Mouse (Mus musculus) heart, embryonic 15.5 days (tissue): Measurements from ENCODE around the gene Hhat. TPM values are rescaled to one million over a fixed set of nuclear protein-coding genes. Genes with fewer than 3 reads are reported as not detected.

Experiments used
- ATAC-seq: fragments of 200-750 bp; cut with Nextera tagmentation; replicated peaks from 2 replicates; pipeline ENCODE4 v1.8.0; 2017; ENCODE audit warnings: low read depth, moderate TSS enrichment; ENCODE audit not compliant: insufficient number of reproducible peaks, insufficient read depth, low FRiP score
- H3K27ac ChIP-seq: fragments of 300-500 bp; sonication (generic); 2 replicates; pipeline ENCODE4 v1.5.1; 2015; ENCODE audit warnings: mild to moderate bottlenecking, inconsistent platforms
- H3K27me3 ChIP-seq: fragments of 300-500 bp; sonication (generic); 2 replicates; pipeline ENCODE4 v1.6.1; 2015; ENCODE audit warnings: inconsistent platforms
- H3K36me3 ChIP-seq: fragments of 300-500 bp; sonication (generic); 2 replicates; pipeline ENCODE4 v1.6.1; 2015; ENCODE audit warnings: mild to moderate bottlenecking, inconsistent platforms
- H3K4me1 ChIP-seq: fragments of 300-500 bp; sonication (generic); replicated peaks from 2 replicates; pipeline ENCODE4 v1.6.1; 2015; ENCODE audit warnings: inconsistent platforms
- H3K4me2 ChIP-seq: fragments of 300-500 bp; sonication (generic); 2 replicates; pipeline ENCODE4 v1.6.1; 2015; ENCODE audit warnings: inconsistent platforms, mild to moderate bottlenecking, moderate library complexity
- H3K4me3 ChIP-seq: fragments of 300-500 bp; sonication (generic); 2 replicates; pipeline ENCODE4 v1.5.1; 2015; ENCODE audit warnings: mild to moderate bottlenecking, inconsistent platforms
- H3K9ac ChIP-seq: fragments of 300-500 bp; sonication (generic); 2 replicates; pipeline ENCODE4 v1.6.1; 2015; ENCODE audit warnings: mild to moderate bottlenecking, inconsistent platforms
- H3K9me3 ChIP-seq: fragments of 300-500 bp; sonication (generic); replicated peaks from 2 replicates; pipeline ENCODE4 v1.6.1; 2016; ENCODE audit warnings: inconsistent platforms
- WGBS: fragments of 180-500 bp; shearing (Covaris S2); methylation state at CpG from one replicate; pipeline ENCODE4 v1.1.7; 2015; ENCODE audit warnings: mixed read lengths; 5-methylcytosine and 5-hydroxymethylcytosine counted together
- polyA plus RNA-seq: library from polyadenylated mRNA; unstranded; fragments of >200 nt; fragmentation: Nextera tagmentation; extraction: Ambion mirVana; gene quantifications from 2 replicates; pipeline ENCODE4 v1.2.1, GENCODE M21; 2015

Hhat gene
- polyA plus RNA-seq, 1 experiment from 2014 or later: 5.5 TPM

DNA sequence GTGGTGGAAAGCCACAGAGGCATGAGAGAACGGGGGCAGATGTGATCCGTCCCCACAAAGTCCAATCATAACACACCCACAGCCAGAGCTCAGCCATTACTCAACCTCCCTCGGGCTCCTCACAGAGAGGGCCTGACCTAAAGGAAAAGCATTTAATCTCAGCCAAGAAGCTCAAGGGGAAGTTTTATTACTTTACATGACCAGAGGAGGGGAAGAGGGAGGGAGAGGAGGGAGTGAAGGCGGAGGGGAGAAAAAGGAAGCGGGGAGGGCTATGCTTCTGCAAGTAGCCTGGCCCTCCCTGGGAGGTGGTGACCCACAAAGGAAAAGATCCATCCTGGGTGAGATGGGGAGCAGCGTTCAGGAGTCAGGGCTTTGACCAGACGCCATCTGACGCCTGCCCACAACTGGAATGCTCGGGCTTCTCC lies 35.0 kb downstream of the Hhat start:
- Histone ChIP-seq H3K9ac (no peak overlapping the region), H3K4me3 (no peak overlapping the region), H3K27me3 (no peaks in the 10 kb centered on the region), H3K27ac (peak overlapping the region; percentile 65), H3K36me3 (no peaks in the 10 kb centered on the region), H3K9me3 (no peaks in the 10 kb centered on the region), H3K4me2 (no peak overlapping the region), H3K4me1 (peaks cover 10% of the 10 kb centered on the region; the same call in 1 of the 2 replicates)
- 51% methylated on average over 9 of the region's 9 CpGs for WGBS
- 0 out of 2 replicates have a peak, but pooled peaks have one; percentile 25 for ATAC-seq

DNA sequence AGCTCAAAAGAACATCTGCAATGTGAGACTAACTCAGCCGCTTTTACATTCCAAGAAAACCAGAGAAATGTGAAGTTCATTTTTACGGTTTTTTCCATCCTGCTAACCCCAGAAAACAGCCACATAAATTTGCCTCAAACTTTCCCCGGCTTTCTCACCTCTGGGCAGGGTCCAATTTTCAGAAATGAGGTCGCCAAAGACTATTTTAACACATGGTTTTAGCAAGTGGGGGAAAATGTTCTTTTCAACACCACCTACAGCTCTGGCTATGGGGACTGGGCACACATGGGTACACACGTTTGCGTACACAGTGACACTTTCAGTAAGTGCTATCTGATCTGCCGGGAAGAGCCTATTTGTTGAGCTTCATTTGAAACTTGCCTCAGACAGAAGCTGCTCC lies 40.5 kb downstream of the Hhat start:
- Histone ChIP-seq H3K27ac (no peak overlapping the region), H3K4me3 (no peak overlapping the region), H3K4me1 (peaks cover under 1% of the 10 kb centered on the region; the same call in 1 of the 2 replicates), H3K36me3 (no peaks in the 10 kb centered on the region), H3K4me2 (no peak overlapping the region), H3K9me3 (no peaks in the 10 kb centered on the region), H3K27me3 (no peaks in the 10 kb centered on the region), H3K9ac (no peak overlapping the region)
- WGBS: 67% methylated on average over 7 of the region's 7 CpGs
- no peak for ATAC-seq

DNA sequence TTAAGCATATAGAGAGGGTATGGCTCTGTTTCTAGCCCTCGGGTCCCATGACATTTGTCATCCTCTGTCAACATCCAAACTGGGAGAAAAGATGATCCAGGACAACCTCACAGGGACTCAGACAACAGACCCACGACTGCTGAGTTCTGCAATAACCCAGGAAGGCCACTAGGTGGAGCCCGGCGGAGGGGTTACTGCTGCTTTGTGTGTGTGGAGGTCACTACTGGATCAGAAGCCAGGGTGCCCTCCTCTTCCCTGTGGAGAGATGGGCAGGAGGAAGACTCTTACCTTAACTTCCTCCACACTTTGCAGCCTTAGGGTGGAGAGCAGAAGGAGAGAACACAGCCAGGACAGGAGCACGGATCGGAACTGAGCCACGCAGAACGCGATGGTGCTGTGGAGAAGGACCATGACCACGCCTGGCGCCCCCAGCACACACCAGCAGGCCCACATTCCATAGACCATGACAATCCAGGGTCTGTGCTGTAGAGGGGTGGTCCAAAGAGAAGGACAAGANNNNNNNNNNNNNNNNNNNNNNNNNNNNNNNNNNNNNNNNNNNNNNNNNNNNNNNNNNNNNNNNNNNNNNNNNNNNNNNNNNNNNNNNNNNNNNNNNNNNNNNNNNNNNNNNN lies 43.9 kb downstream of the Hhat start:
- Histone ChIP-seq H3K4me2 (no peak overlapping the region), H3K27me3 (no peaks in the 10 kb centered on the region), H3K4me3 (no peak overlapping the region), H3K4me1 (no peaks in the 10 kb centered on the region; the same call in 1 of the 2 replicates), H3K36me3 (no peaks in the 10 kb centered on the region), H3K9ac (no peak overlapping the region), H3K9me3 (no peaks in the 10 kb centered on the region), H3K27ac (no peak overlapping the region)
- no peak for ATAC-seq
- 50% methylated on average over 11 of the region's 11 CpGs for WGBS

DNA sequence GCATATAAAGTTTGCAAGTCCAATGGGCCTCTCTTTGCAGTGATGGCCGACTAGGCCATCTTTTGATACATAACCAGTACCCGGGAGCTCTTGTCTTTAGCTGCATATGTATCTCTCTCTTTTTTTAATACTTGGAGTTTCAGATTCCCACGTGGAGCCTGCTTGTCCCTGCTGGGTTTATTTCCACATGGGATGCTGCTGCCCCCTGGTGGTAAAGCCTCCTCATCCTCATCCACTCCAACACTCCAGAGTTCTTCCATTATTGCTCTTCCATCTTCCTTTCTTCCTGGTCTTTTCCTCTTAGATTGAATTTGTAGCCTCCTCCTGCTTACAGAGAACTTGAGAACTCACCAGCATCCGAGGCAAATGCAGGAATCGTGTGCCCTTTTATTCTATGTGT lies 48.9 kb downstream of the Hhat start:
- no peak for ATAC-seq
- Histone ChIP-seq H3K27ac (no peak overlapping the region), H3K4me2 (no peak overlapping the region), H3K4me3 (no peak overlapping the region), H3K4me1 (no peaks in the 10 kb centered on the region; the same call in 1 of the 2 replicates), H3K27me3 (no peaks in the 10 kb centered on the region), H3K36me3 (no peaks in the 10 kb centered on the region), H3K9ac (no peak overlapping the region), H3K9me3 (no peaks in the 10 kb centered on the region)
- WGBS: 33% methylated on average over 5 of the region's 5 CpGs

DNA sequence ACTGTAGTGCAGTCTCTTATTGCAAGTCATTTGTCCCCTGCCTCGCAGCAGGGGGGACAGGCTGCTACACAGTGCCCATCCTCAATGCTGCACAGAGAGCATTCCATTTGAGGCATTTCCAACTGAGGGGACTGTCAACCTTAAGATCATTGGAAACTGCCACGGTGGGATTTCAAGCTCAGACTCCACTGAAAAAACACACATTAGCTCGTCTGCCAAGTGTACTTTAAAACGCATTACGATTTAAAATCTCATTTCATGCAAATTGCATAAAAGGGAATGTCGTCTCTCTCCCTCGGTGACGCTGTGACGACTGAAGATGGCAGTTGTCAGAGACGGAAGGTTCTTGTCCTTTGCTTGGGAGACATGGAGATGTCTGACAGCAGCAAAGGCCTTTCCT lies 50.9 kb downstream of the Hhat start:
- Histone ChIP-seq H3K9ac (no peak overlapping the region), H3K27me3 (no peaks in the 10 kb centered on the region), H3K36me3 (no peaks in the 10 kb centered on the region), H3K27ac (no peak overlapping the region), H3K4me3 (no peak overlapping the region), H3K4me2 (no peak overlapping the region), H3K4me1 (no peaks in the 10 kb centered on the region), H3K9me3 (no peaks in the 10 kb centered on the region)
- ATAC-seq: no peak
- WGBS: 78% methylated on average over 10 of the region's 10 CpGs

DNA sequence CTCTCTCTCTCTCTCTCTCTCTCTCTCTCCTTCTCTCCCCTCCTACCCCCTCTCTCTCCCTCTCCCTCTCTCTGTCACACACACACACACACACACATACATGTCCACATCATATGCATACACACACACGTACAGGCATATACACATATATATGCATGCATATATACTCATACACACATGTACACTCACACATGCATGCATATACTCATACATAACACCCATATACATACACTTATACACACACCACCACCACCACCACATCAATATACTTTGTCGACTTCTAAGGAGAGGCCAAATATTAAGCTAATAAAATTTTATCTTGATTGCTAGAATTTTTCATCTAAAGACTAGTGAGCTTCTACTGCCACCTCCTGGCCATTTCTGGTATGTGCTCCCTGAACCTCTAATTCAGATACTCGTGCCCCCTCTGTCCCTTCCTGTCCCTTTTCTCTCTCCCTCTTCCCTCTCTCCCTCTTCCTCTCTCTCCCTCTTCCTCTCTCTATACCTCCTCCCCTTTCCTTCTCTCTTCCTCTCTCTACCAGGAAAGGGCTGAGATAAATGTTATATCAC lies 59.2 kb downstream of the Hhat start:
- no peaks in the 10 kb centered on the region for H3K4me1 ChIP-seq
- H3K9ac ChIP-seq: no peak overlapping the region
- H3K4me3 ChIP-seq: no peak overlapping the region
- no peak overlapping the region for H3K27ac ChIP-seq
- no peaks in the 10 kb centered on the region for H3K36me3 ChIP-seq
- H3K27me3 ChIP-seq: no peaks in the 10 kb centered on the region
- 31% methylated on average over 3 of the region's 3 CpGs for WGBS
- H3K4me2 ChIP-seq: no peak overlapping the region
- H3K9me3 ChIP-seq: no peaks in the 10 kb centered on the region
- no peak for ATAC-seq

DNA sequence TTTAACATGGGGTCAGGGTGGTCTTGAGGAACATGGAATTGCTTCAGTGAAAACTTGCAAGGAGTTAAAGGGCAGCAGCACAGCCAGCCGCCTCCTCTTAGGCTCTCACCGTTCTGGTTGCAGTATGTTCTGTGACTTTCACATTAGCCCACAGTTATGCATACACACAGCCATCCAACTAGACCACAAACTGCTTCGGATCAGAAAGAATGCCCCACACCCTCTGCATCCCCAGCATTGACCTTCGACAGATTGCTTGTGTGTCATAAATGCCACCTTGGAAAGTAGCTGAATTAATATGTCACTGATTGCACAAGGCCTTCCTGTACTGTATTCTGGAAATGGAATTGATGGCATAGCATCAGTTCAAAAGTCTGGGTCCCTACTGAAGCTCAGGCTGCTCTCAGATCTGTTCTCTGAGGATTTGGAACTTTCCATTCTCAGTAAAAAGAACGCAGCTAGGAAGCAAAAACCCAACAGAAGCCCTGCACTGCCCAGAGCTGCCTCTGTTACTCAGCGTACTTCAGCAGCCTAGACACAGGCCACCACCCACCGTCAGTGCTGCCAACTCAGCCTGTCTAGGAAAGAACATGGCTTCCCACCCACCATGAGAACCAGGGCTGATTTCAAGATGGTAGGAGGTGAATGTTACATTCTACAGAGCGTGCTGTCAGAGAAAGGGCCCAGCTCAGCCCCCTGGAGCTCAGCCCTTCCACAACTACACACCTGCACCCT lies 70.5 kb downstream of the Hhat start:
- Histone ChIP-seq H3K9ac (no peak overlapping the region), H3K27me3 (no peaks in the 10 kb centered on the region), H3K4me2 (no peak overlapping the region), H3K4me3 (no peak overlapping the region), H3K36me3 (no peaks in the 10 kb centered on the region), H3K4me1 (0 out of 2 replicates have a peak, but pooled peaks cover 2% of the 10 kb centered on the region), H3K9me3 (no peaks in the 10 kb centered on the region), H3K27ac (no peak overlapping the region)
- no peak for ATAC-seq
- whole genome bisulfite sequencing: 78% methylated on average over 8 of the region's 8 CpGs

DNA sequence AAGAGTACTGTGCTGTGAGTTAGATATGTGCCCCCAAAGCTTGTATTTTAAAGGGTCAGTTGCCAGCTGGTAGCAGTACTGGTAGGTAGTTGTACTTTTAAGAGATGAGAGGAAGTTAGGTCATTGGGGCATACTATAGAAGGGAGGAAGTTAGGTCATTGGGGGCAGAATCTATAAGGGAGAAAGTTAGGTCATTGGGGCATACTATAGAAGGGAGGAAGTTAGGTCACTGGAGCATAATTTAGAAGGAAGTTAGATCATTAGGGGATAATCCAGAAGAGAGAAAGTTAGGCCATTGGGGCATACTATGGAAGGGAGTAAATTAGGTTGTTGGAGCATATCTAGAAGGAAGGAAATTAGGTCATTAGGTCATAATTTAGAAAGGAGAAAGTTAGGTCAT lies 71.9 kb downstream of the Hhat start:
- Histone ChIP-seq H3K27me3 (no peaks in the 10 kb centered on the region), H3K4me3 (no peak overlapping the region), H3K27ac (no peak overlapping the region), H3K36me3 (no peaks in the 10 kb centered on the region), H3K4me1 (0 out of 2 replicates have a peak, but pooled peaks cover 2% of the 10 kb centered on the region), H3K9ac (no peak overlapping the region), H3K9me3 (no peaks in the 10 kb centered on the region), H3K4me2 (no peak overlapping the region)
- ATAC-seq: no peak

DNA sequence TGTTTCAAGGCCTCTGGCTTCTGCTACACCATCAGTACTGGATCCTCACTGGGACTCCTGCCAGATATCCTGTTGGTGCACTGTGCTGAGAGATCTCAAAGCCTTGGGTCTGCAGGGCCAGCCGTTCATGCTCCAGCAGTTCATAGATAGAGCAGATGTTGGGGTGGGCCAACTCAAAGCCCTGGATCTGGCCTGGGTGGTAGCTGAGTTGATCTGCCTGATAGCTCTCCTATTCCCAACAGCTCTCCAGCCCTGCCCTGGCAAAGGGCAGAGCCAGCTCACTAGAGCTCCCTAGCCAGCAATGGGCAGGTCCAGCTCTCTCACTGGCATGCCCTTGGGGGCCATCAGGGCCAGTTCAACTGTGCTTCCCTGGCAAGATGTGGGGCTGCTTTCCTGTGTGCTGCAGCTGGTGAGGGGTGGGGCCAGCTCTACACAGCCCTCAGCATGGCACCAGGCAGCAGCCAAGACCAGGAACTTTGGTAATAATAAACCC lies 74.6 kb downstream of the Hhat start:
- WGBS: 32% methylated on average over 1 of the region's 1 CpGs
- Histone ChIP-seq H3K4me2 (no peak overlapping the region), H3K9me3 (no peaks in the 10 kb centered on the region), H3K4me1 (0 out of 2 replicates have a peak, but pooled peaks cover 2% of the 10 kb centered on the region), H3K27ac (no peak overlapping the region), H3K27me3 (no peaks in the 10 kb centered on the region), H3K36me3 (no peaks in the 10 kb centered on the region), H3K9ac (no peak overlapping the region), H3K4me3 (no peak overlapping the region)
- no peak for ATAC-seq

DNA sequence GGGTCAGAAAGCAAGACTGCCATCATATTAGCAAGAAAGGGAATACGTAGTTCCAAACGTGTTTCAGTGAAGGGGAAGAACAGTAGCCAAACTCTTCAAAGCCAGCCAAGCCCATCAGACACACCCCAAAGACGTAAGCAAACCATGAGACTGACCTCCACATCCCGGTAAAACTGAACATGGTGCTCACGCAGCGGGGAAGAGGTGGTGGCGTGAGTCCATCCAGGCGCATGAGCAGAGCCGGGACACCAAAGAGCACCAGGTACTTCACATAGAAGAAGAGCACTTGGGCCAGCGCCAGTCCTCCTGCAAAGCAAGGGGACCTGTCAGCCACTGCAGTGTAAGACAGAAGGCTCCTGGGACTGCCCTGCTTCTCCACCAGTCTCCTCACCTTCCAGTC lies 77.4 kb downstream of the Hhat start:
- 90% methylated on average over 10 of the region's 10 CpGs for WGBS
- Histone ChIP-seq H3K27ac (no peak overlapping the region), H3K4me1 (0 out of 2 replicates have a peak, but pooled peaks cover 2% of the 10 kb centered on the region), H3K4me2 (no peak overlapping the region), H3K36me3 (no peaks in the 10 kb centered on the region), H3K9me3 (no peaks in the 10 kb centered on the region), H3K4me3 (no peak overlapping the region), H3K9ac (no peak overlapping the region), H3K27me3 (no peaks in the 10 kb centered on the region)
- ATAC-seq: no peak

DNA sequence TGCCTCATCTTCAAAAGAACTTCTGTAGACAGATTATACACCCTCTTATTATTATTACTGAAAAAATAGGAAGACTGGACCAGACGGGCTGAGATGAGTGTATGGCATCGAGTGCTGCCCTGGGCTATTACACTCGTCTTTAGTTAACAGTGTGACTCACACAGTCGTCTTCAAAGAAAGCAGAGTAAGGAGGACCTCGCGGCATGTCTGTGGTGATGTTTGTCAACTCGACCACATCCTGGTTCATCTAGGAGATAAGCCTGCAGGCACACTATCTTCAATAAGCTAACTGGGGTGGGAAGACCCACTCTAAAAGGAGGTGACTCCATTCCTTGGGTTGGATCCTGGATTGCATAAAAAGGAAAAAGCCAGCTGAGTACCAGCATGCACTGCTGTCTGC lies 78.0 kb downstream of the Hhat start:
- Histone ChIP-seq H3K36me3 (no peaks in the 10 kb centered on the region), H3K27ac (no peak overlapping the region), H3K4me3 (no peak overlapping the region), H3K27me3 (no peaks in the 10 kb centered on the region), H3K4me1 (0 out of 2 replicates have a peak, but pooled peaks cover 2% of the 10 kb centered on the region), H3K9me3 (no peaks in the 10 kb centered on the region), H3K9ac (no peak overlapping the region), H3K4me2 (no peak overlapping the region)
- WGBS: 61% methylated on average over 7 of the region's 7 CpGs
- ATAC-seq: no peak
